Mouse (Mus musculus) forebrain, postnatal 0 days (tissue): ENCODE measurements around the gene Gstp2. TPM values are rescaled to one million over a fixed set of nuclear protein-coding genes. Genes with fewer than 3 reads are reported as not detected.

Experiments
- ATAC-seq: fragments of 200-750 bp; cut with Nextera tagmentation; 2 replicates; pipeline ENCODE4 v1.8.0; 2017; ENCODE audit warnings: mild to moderate bottlenecking, moderate library complexity
- DNase-seq: peaks from one replicate; pipeline ENCODE4 v3.0.0-alpha.2; 2015
- H3K27ac ChIP-seq: fragments of 300-500 bp; sonication (generic); 2 replicates; pipeline ENCODE4 v1.5.1; 2014; ENCODE audit warnings: low read depth, mild to moderate bottlenecking, antibody characterized with exemption, low read length, moderate library complexity, mixed read lengths
- H3K27me3 ChIP-seq: fragments of 300-500 bp; sonication (generic); 2 replicates; pipeline ENCODE4 v1.6.1; 2014; ENCODE audit warnings: mild to moderate bottlenecking, low read length, mixed read lengths; ENCODE audit not compliant: insufficient read depth
- H3K36me3 ChIP-seq: fragments of 300-500 bp; sonication (generic); 2 replicates; pipeline ENCODE4 v1.6.1; 2014; ENCODE audit warnings: mild to moderate bottlenecking, moderate library complexity; ENCODE audit not compliant: insufficient read depth
- H3K4me1 ChIP-seq: fragments of 300-500 bp; sonication (generic); 2 replicates; pipeline ENCODE4 v1.6.1; 2014; ENCODE audit warnings: antibody characterized with exemption; ENCODE audit not compliant: insufficient read depth
- H3K4me2 ChIP-seq: fragments of 300-500 bp; sonication (generic); 2 replicates; pipeline ENCODE4 v1.6.1; 2014; ENCODE audit warnings: low read depth, mild to moderate bottlenecking, moderate library complexity
- H3K4me3 ChIP-seq: fragments of 300-500 bp; sonication (generic); 2 replicates; pipeline ENCODE4 v1.5.1; 2014; ENCODE audit warnings: low read depth, low read length, mixed read lengths
- H3K9ac ChIP-seq: fragments of 300-500 bp; sonication (generic); 2 replicates; pipeline ENCODE4 v1.6.1; 2014; ENCODE audit warnings: mild to moderate bottlenecking
- H3K9me3 ChIP-seq: fragments of 300-500 bp; sonication (generic); 2 replicates; pipeline ENCODE4 v1.6.1; 2016; ENCODE audit warnings: low read length
- CTCF ChIP-seq: sonication (generic); IDR thresholded peaks from 2 replicates; pipeline ENCODE4 v1.5.1; 2016; ENCODE audit warnings: antibody characterized with exemption, control low read depth, low read depth
- WGBS: fragments of 180-500 bp; shearing (Covaris S2); extraction: QIAGEN DNeasy Blood & Tissue Kit; methylation state at CpG from one replicate; pipeline ENCODE4 v1.1.7; 2014; 5-methylcytosine and 5-hydroxymethylcytosine counted together
- polyA plus RNA-seq: library from polyadenylated mRNA; unstranded; fragments of >200 nt; fragmentation: Nextera tagmentation; extraction: Ambion mirVana; gene quantifications from 2 replicates; pipeline ENCODE4 v1.2.1, GENCODE M21; 2015
- total RNA-seq: library from RNA; depleted of rRNA; stranded (reverse); fragments of >200 nt; gene quantifications from 2 replicates; pipeline ENCODE4 v1.2.3, GENCODE M21; 2014

Gene Gstp2
- total and polyA plus RNA-seq, 2 experiments from 2014 or later = 2.5 to 2.7 TPM

DNA sequence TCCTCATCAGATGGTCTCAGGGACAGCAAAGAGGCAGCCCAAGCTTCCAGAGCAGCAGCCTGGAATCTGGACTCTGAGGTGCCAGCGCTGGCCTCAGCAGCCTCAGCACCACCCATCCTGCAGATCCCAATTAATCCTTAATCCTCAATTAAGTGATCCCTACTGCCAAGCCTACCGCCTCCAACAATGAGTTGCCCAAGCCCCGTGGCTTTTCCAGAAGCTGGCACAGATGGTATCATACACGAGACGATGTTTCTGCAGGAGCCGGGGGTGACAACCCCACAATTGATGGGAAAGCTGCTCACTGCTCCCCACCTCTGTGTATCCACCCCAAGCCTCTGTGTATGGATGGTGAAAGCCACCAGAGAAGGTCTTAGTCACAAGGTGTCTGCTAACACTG is 43.3 kb upstream of the Gstp2 start:
- ATAC-seq = no peak

GRCm38 (mm10) chr19:4088146-4088545 is 42.3 kb upstream of the Gstp2 start:
- H3K4me1 ChIP-seq = no peaks in the 10 kb centered on the region
- H3K36me3 ChIP-seq = no peaks in the 10 kb centered on the region
- no peak for DNase-seq
- no peaks in the 10 kb centered on the region for H3K9me3 ChIP-seq
- H3K27me3 ChIP-seq = no peaks in the 10 kb centered on the region
- no peak overlapping the region for H3K4me2 ChIP-seq
- no peak for TF ChIP-seq CTCF
- 58% methylated on average over 5 of the region's 5 CpGs for WGBS
- ATAC-seq = no peak
- H3K27ac ChIP-seq = no peak overlapping the region
- no peak overlapping the region for H3K4me3 ChIP-seq
- no peak overlapping the region for H3K9ac ChIP-seq

More for the DNA sequence above, 43.3 kb upstream of the Gstp2 start:
- Histone ChIP-seq H3K9ac (no peak overlapping the region), H3K9me3 (no peaks in the 10 kb centered on the region), H3K36me3 (no peaks in the 10 kb centered on the region), H3K4me2 (no peak overlapping the region), H3K27ac (no peak overlapping the region), H3K4me3 (no peak overlapping the region), H3K27me3 (no peaks in the 10 kb centered on the region), H3K4me1 (no peaks in the 10 kb centered on the region)
- WGBS = 29% methylated on average over 6 of the region's 6 CpGs
- no peak for TF ChIP-seq CTCF
- DNase-seq = no peak

DNA sequence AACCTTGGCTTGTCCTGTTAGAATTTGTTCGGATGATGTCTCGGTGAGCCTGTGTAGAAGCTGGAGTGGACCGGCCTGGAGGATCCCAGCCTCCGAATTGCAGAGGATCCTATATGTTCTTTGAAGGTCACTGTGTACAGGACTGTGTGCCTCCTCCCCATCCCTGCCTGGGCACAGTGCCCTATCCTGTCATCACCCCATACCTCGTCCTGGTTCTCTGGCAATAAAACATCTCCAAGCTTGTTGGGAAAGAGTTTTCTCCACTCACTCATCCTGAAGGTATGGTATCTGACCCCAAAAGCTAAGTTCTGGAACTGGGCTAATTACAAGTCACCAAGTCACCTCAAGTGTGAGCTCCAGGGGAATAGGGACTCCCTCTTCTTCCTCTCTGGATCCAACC is 41.3 kb upstream of the Gstp2 start:
- no peaks in the 10 kb centered on the region for H3K9me3 ChIP-seq
- H3K9ac ChIP-seq = no peak overlapping the region
- H3K27me3 ChIP-seq = no peaks in the 10 kb centered on the region
- H3K36me3 ChIP-seq = no peaks in the 10 kb centered on the region
- no peak overlapping the region for H3K27ac ChIP-seq
- no peaks in the 10 kb centered on the region for H3K4me1 ChIP-seq
- ATAC-seq (no peak), DNase-seq (no peak)
- no peak overlapping the region for H3K4me2 ChIP-seq
- WGBS = 87% methylated on average over 5 of the region's 5 CpGs
- no peak overlapping the region for H3K4me3 ChIP-seq
- TF ChIP-seq CTCF = no peak

DNA sequence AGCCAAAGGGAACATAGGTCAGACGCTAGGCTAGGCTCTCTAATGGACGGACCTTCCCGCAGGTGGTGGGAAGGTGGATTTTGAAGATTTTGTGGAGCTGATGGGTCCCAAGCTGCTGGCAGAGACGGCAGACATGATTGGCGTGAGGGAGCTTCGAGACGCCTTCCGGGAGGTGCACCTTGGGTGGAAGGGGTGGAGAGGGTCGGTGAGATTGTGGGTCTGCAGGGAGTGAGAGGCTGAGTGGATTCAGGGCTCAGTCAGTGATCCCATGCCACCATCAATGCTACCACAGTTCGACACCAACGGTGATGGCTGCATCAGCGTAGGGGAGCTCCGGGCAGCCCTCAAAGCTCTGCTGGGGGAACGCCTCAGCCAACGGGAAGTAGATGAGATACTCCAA is 40.3 kb upstream of the Gstp2 start:
- Histone ChIP-seq H3K4me1 (no peaks in the 10 kb centered on the region), H3K36me3 (no peaks in the 10 kb centered on the region), H3K4me2 (no peak overlapping the region), H3K9ac (no peak overlapping the region), H3K4me3 (no peak overlapping the region), H3K9me3 (no peaks in the 10 kb centered on the region), H3K27me3 (no peaks in the 10 kb centered on the region), H3K27ac (no peak overlapping the region)
- 94% methylated on average over 15 of the region's 15 CpGs for WGBS
- ATAC-seq (no peak), DNase-seq (no peak)
- no peak for TF ChIP-seq CTCF

- DNase-seq (no peak), ATAC-seq (no peak)
- TF ChIP-seq CTCF = peak; percentile 25; the same call in 1 of the 2 replicates
- H3K9me3 ChIP-seq = no peaks in the 10 kb centered on the region
- H3K4me3 ChIP-seq = no peak overlapping the region
- H3K27me3 ChIP-seq = no peaks in the 10 kb centered on the region
- no peaks in the 10 kb centered on the region for H3K4me1 ChIP-seq
- no peak overlapping the region for H3K9ac ChIP-seq
- WGBS = 84% methylated on average over 1 of the region's 1 CpGs
- H3K4me2 ChIP-seq = no peak overlapping the region
- no peak overlapping the region for H3K27ac ChIP-seq
- no peaks in the 10 kb centered on the region for H3K36me3 ChIP-seq
Observed at GRCm38 (mm10) chr19:4084984-4085383, 39.2 kb upstream of the Gstp2 start.

DNA sequence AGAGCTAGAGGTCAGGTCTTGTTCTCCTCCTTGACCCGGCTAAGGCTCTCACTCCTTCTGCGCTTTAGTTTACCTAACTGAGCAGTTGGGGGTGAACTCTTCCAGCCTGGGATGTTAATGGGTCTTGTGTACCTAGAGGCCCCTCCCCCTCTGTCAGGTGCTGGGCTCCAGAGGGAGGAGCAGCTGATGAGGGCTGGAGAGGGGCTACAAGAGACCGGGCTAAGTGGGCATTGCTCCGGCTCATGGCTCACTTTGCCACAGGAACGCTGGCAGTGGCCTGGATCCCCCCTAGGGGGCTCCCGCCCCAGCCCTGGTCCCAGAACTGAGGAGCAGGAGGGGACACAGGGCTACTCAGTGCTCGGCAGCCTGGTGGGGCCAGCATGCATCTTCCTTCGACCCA is 38.0 kb upstream of the Gstp2 start:
- no peak overlapping the region for H3K9ac ChIP-seq
- H3K36me3 ChIP-seq = no peaks in the 10 kb centered on the region
- TF ChIP-seq CTCF = no peak
- no peak for DNase-seq
- H3K27ac ChIP-seq = no peak overlapping the region
- no peaks in the 10 kb centered on the region for H3K9me3 ChIP-seq
- no peaks in the 10 kb centered on the region for H3K27me3 ChIP-seq
- H3K4me3 ChIP-seq = no peak overlapping the region
- H3K4me2 ChIP-seq = no peak overlapping the region
- no peaks in the 10 kb centered on the region for H3K4me1 ChIP-seq
- WGBS = 34% methylated on average over 8 of the region's 8 CpGs
- no peak for ATAC-seq

- no peak overlapping the region for H3K9ac ChIP-seq
- no peaks in the 10 kb centered on the region for H3K36me3 ChIP-seq
- no peak for TF ChIP-seq CTCF
- no peaks in the 10 kb centered on the region for H3K9me3 ChIP-seq
- no peaks in the 10 kb centered on the region for H3K4me1 ChIP-seq
- no peak for DNase-seq
- no peak overlapping the region for H3K4me3 ChIP-seq
- WGBS = 73% methylated on average over 7 of the region's 7 CpGs
- H3K27me3 ChIP-seq = no peaks in the 10 kb centered on the region
- no peak overlapping the region for H3K4me2 ChIP-seq
- H3K27ac ChIP-seq = no peak overlapping the region
- ATAC-seq = no peak
Observed at GRCm38 (mm10) chr19:4083316-4083715, 37.5 kb upstream of the Gstp2 start.
